Mouse (Mus musculus): Measurements from ENCODE around the gene Khnyn. TPM values are rescaled to one million over a fixed set of nuclear protein-coding genes. Genes with fewer than 3 reads are reported as not detected.
A peak's percentile ranks its signal among the peaks of the same experiment; 100 is the strongest.

Khnyn gene
- polyA plus RNA-seq, 1 experiment from 2014 or later = 7.8 TPM

DNA sequence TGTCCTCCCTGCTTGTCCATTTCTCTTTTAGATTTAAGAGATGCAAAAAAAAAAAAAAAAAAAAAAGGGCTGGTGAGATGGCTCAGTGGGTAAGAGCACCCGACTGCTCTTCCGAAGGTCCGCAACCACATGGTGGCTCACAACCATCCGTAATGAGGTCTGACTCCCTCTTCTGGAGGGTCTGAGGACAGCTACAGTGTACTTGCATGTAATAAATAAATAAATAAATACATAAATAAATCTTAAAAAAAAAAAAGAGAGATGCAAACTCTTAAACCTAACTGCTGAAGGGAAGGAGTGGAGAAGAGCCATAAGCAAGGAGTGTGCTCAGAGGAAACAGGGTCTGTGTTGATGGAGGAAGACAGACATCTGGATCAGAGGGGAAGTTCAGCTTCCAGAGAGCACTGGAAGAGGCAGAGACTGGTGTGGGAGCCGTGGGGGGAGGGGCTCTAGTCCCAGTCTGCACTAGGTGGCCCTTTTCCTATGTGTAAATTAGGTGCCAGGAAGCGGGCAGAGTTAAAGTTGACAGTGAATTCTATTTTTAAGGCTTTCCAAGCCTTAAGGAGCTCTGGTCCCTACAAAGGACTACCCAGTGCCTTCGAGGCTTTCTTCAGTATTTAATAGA is 6.3 kb upstream of the Khnyn start:
- Histone ChIP-seq H3K4me2 (replicated peaks; ENCODE audit: low read depth, low read length) (no peak overlapping the region), H3K4me1 (replicated peaks; ENCODE audit: control insufficient read depth, insufficient read depth, low read length) (no peaks in the 10 kb centered on the region; the same call in 1 of the 2 replicates), H3K9ac (ENCODE audit: low read depth, low read length) (no peak overlapping the region), H3K9me3 (ENCODE audit: control insufficient read depth, low read length) (no peaks in the 10 kb centered on the region), H3K4me3 (ENCODE audit: low read depth, low read length) (no peak overlapping the region), H3K27me3 (ENCODE audit: control insufficient read depth, insufficient read depth, low read length) (no peaks in the 10 kb centered on the region), H3K27ac (ENCODE audit: low read depth, low read length) (no peak overlapping the region), H3K36me3 (ENCODE audit: control insufficient read depth, insufficient read depth, low read length) (no peaks in the 10 kb centered on the region)
- 28% methylated on average over 7 of the region's 7 CpGs for WGBS
- DNase-seq (ENCODE audit: low spot score) (no peak), ATAC-seq (ENCODE audit: low FRiP score) (no peak)

DNA sequence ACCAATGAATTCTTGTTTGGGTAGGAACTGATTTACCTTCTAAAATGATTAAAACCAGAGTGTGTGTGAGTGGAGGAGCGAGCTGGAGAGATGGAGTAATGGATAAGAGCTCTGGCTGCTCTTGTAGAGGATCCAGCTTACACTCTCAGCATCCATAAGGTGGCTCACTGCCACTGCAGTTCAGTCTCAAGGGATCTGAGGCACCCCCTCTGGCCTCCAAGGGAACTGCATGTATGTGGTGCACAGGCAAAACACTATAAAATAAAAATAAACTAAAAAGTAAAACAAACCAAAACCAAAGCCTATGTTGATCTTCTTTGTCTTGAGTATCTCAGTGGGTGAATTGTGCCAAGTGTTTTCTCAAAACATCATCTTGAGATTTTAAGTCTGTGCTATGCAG is 5.1 kb upstream of the Khnyn start:
- no peaks in the 10 kb centered on the region for H3K27me3 ChIP-seq (ENCODE audit: control insufficient read depth, insufficient read depth, low read length)
- H3K4me2 ChIP-seq (replicated peaks; ENCODE audit: low read depth, low read length) = no peak overlapping the region
- 38% methylated on average over 1 of the region's 1 CpGs for WGBS
- DNase-seq (ENCODE audit: low spot score) (peak; percentile 69), ATAC-seq (ENCODE audit: low FRiP score) (no peak)
- no peak overlapping the region for H3K27ac ChIP-seq (ENCODE audit: low read depth, low read length)
- H3K9ac ChIP-seq (ENCODE audit: low read depth, low read length) = no peak overlapping the region
- no peaks in the 10 kb centered on the region for H3K36me3 ChIP-seq (ENCODE audit: control insufficient read depth, insufficient read depth, low read length)
- H3K4me3 ChIP-seq (ENCODE audit: low read depth, low read length) = no peak overlapping the region
- H3K9me3 ChIP-seq (ENCODE audit: control insufficient read depth, low read length) = no peaks in the 10 kb centered on the region
- H3K4me1 ChIP-seq (replicated peaks; ENCODE audit: control insufficient read depth, insufficient read depth, low read length) = no peaks in the 10 kb centered on the region; the same call in 1 of the 2 replicates

DNA sequence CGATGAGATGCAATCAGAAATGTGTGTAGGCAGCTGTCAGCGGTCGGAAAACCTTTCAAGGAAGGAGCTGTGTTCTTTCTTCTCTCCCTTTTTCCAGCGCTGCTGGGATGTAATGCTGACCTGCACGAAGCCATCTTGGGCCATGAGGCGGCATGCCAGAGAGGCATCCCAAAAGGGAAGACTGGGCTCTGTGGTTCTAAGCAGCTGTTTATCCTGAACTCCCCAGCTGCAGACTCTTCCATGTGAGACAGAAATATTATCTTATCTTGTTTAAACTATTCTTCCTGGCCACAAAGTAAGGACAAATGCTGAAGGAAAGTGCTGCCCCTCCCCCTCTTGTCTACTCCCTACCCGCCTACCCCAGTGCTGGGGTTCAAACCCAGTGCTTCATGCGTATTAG is 3.8 kb upstream of the Khnyn start:
- Histone ChIP-seq H3K4me2 (replicated peaks; ENCODE audit: low read depth, low read length) (no peak overlapping the region), H3K4me1 (replicated peaks; ENCODE audit: control insufficient read depth, insufficient read depth, low read length) (no peaks in the 10 kb centered on the region; the same call in 1 of the 2 replicates), H3K9me3 (ENCODE audit: control insufficient read depth, low read length) (no peaks in the 10 kb centered on the region), H3K9ac (ENCODE audit: low read depth, low read length) (no peak overlapping the region), H3K4me3 (ENCODE audit: low read depth, low read length) (no peak overlapping the region), H3K36me3 (ENCODE audit: control insufficient read depth, insufficient read depth, low read length) (no peaks in the 10 kb centered on the region), H3K27ac (ENCODE audit: low read depth, low read length) (no peak overlapping the region), H3K27me3 (ENCODE audit: control insufficient read depth, insufficient read depth, low read length) (no peaks in the 10 kb centered on the region)
- DNase-seq (ENCODE audit: low spot score) = no peak
- no peak for ATAC-seq (ENCODE audit: low FRiP score)
- WGBS = 87% methylated on average over 8 of the region's 8 CpGs

DNA sequence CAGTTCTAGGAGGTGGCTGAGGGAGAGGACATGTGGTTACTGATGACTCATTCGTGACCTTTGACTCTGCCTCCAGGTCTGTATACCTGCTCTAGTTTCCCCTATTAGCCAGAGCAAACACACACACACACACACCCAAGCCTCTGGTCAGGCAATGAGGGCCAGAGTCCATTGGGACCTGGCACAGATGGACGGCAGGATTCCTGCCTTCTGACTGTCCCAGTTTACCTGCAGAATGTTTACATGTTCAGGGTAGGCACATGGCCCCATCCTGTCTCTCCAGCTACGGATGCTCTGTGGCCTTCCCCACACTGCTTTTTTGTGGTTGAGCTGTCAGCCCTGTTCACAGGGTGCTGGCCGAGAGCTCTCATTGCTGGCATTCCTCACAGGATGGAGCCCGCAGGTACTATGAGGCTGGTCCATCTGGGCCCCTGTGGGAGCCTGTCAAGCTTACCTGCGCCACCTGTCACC is 2.5 kb upstream of the Khnyn start:
- Histone ChIP-seq H3K36me3 (ENCODE audit: control insufficient read depth, insufficient read depth, low read length) (no peaks in the 10 kb centered on the region), H3K9me3 (ENCODE audit: control insufficient read depth, low read length) (no peaks in the 10 kb centered on the region), H3K4me1 (replicated peaks; ENCODE audit: control insufficient read depth, insufficient read depth, low read length) (no peaks in the 10 kb centered on the region; the same call in 1 of the 2 replicates), H3K9ac (ENCODE audit: low read depth, low read length) (no peak overlapping the region), H3K4me2 (replicated peaks; ENCODE audit: low read depth, low read length) (no peak overlapping the region), H3K27me3 (ENCODE audit: control insufficient read depth, insufficient read depth, low read length) (no peaks in the 10 kb centered on the region), H3K27ac (ENCODE audit: low read depth, low read length) (no peak overlapping the region), H3K4me3 (ENCODE audit: low read depth, low read length) (no peak overlapping the region)
- ATAC-seq (ENCODE audit: low FRiP score) (no peak), DNase-seq (ENCODE audit: low spot score) (no peak)
- 55% methylated on average over 6 of the region's 6 CpGs for WGBS

DNA sequence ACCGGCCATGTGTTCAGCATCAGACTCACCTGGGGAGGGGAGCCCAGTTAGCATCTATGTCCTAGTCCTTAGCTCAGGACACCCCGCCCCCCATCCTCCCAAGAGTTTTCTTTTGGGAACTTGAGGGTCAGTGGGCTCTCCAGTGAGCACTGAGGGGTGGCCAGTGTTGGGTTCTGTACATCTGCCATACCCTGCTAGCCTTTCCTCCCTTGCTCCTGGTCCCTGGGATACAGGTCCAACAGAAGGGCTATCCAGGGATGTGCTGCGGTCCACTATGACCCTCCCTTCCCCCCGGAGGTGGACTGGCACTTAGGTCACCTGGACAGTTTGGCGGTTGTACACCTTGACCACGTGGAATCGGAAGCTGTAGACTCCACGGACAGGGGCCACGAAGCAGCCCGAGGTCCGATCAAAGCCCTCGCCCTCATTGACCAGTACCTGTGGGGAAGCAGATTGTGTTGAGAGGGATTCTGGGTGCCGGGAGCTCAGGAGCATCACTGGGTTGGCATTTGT is 1.5 kb upstream of the Khnyn start:
- 0 out of 2 replicates have a peak, but pooled peaks cover 1% of the 10 kb centered on the region for H3K36me3 ChIP-seq (ENCODE audit: control insufficient read depth, insufficient read depth, low read length)
- 91% methylated on average over 13 of the region's 13 CpGs for WGBS

DNA sequence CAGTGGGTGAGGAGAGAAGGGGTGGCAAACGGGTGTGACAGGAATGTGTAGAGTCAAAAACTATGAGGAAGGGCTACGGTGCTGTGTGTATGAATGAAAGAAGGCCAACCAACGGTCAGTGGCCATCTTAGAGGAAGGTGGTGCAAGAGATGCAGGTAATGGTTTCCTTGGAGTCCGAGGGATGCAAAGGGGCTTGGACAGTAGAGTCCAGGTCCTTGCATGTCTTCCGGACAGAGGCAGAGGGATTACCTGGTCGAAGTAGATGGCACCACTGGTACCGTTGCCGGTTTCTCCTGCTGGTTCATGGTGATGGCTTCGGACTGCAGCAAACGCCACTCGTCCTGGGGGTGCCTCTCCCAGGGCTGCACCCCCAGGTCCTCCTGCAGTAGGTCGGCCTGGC is 1.1 kb upstream of the Khnyn start:
- Histone ChIP-seq H3K9me3 (ENCODE audit: control insufficient read depth, low read length) (no peaks in the 10 kb centered on the region), H3K9ac (ENCODE audit: low read depth, low read length) (no peak overlapping the region), H3K4me1 (replicated peaks; ENCODE audit: control insufficient read depth, insufficient read depth, low read length) (no peaks in the 10 kb centered on the region; the same call in 1 of the 2 replicates), H3K27me3 (ENCODE audit: control insufficient read depth, insufficient read depth, low read length) (no peaks in the 10 kb centered on the region), H3K4me2 (replicated peaks; ENCODE audit: low read depth, low read length) (no peak overlapping the region), H3K4me3 (ENCODE audit: low read depth, low read length) (no peak overlapping the region), H3K36me3 (ENCODE audit: control insufficient read depth, insufficient read depth, low read length) (0 out of 2 replicates have a peak, but pooled peaks cover 3% of the 10 kb centered on the region), H3K27ac (ENCODE audit: low read depth, low read length) (0 out of 2 replicates have a peak overlapping the region, but pooled peaks have one; percentile 55)
- DNase-seq (ENCODE audit: low spot score) = no peak
- WGBS = 87% methylated on average over 12 of the region's 12 CpGs
- no peak for ATAC-seq (ENCODE audit: low FRiP score)

More for the DNA sequence above, 1.5 kb upstream of the Khnyn start:
- no peak overlapping the region for H3K4me3 ChIP-seq (ENCODE audit: low read depth, low read length)
- no peaks in the 10 kb centered on the region for H3K9me3 ChIP-seq (ENCODE audit: control insufficient read depth, low read length)
- no peak overlapping the region for H3K4me2 ChIP-seq (replicated peaks; ENCODE audit: low read depth, low read length)
- H3K4me1 ChIP-seq (replicated peaks; ENCODE audit: control insufficient read depth, insufficient read depth, low read length) = no peaks in the 10 kb centered on the region; the same call in 1 of the 2 replicates
- ATAC-seq (ENCODE audit: low FRiP score) = no peak
- no peak overlapping the region for H3K27ac ChIP-seq (ENCODE audit: low read depth, low read length)
- no peak for DNase-seq (ENCODE audit: low spot score)
- no peak overlapping the region for H3K9ac ChIP-seq (ENCODE audit: low read depth, low read length)
- no peaks in the 10 kb centered on the region for H3K27me3 ChIP-seq (ENCODE audit: control insufficient read depth, insufficient read depth, low read length)

DNA sequence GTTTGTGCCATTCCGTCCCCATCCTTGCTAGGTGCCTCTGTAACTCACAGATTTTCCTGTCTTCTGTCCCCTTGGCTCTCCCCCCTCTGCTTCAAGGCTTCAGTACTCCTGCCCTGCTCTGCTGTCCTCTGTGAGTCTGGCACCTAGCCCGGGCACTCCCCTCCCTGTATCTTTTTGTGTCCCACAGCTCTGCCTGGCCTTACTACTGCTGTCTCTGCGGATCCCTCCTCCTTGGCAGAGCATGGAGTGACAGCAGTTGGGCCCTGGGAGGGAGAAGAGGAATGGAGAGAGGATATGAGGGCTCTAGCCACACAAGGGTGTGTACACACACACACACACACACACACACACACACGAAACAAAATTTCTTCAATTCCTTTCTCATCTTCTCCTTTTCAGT is 581 bp upstream of the Khnyn start, which contains the start of gene Cbln3:
Cbln3 (minus strand) TSS at position 227 of the 400 bp plus-strand sequence.
- Histone ChIP-seq H3K4me2 (replicated peaks; ENCODE audit: low read depth, low read length) (peak within 1 kb of the TSS; percentile 76), H3K27me3 (ENCODE audit: control insufficient read depth, insufficient read depth, low read length) (no peaks in the 10 kb centered on the region), H3K4me3 (ENCODE audit: low read depth, low read length) (peak within 1 kb of the TSS; percentile 63), H3K27ac (ENCODE audit: low read depth, low read length) (peak within 1 kb of the TSS; percentile 55), H3K36me3 (ENCODE audit: control insufficient read depth, insufficient read depth, low read length) (0 out of 2 replicates have a peak, but pooled peaks cover 3% of the 10 kb centered on the region), H3K4me1 (replicated peaks; ENCODE audit: control insufficient read depth, insufficient read depth, low read length) (no peaks in the 10 kb centered on the region; the same call in 1 of the 2 replicates), H3K9me3 (ENCODE audit: control insufficient read depth, low read length) (no peaks in the 10 kb centered on the region), H3K9ac (ENCODE audit: low read depth, low read length) (peak within 1 kb of the TSS; percentile 81)
- WGBS = 42% methylated on average over 4 of the region's 4 CpGs
- ATAC-seq (ENCODE audit: low FRiP score) = peak; percentile 25; the same call in 1 of the 2 replicates
- no peak for DNase-seq (ENCODE audit: low spot score)

DNA sequence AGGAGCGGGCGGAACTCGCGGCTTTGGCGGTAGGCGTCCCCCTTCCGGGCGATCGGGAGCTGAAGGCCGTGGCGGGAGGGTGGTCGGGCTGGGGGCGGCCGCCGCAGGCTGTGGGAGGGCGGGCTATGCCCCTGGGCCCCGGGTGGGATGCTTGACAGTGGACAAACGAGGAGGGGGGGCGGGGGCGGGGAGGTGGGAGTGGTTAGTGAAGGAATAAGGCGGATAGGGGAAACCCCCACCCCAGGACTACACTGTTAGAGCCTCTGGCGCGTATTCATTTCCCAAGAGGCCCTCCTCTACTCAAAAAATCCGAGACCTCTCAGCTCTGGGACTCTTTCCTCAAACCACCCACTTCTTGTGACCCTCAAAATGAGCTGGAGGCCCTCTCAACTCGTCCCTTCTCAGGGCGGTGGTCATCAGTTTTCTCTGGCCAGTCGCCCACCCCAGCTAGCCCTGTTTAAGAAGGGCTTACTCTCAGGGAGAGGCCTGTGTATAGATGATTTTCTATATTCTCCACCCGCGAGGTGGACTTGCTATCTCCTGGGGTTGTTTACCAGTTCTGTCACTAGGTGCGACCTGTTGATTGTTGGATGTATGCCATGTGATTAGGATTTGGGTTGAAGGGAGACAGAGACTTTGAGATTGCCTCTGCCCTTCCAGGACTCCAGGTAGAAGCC is 505 bp downstream of the Khnyn start:
- Histone ChIP-seq H3K36me3 (ENCODE audit: control insufficient read depth, insufficient read depth, low read length) (peaks cover 10% of the 10 kb centered on the region; the same call in 1 of the 2 replicates), H3K4me3 (ENCODE audit: low read depth, low read length) (peak overlapping the region; percentile 63), H3K4me1 (replicated peaks; ENCODE audit: control insufficient read depth, insufficient read depth, low read length) (no peaks in the 10 kb centered on the region; the same call in 1 of the 2 replicates), H3K4me2 (replicated peaks; ENCODE audit: low read depth, low read length) (peak overlapping the region; percentile 76), H3K27ac (ENCODE audit: low read depth, low read length) (peak overlapping the region; percentile 55), H3K27me3 (ENCODE audit: control insufficient read depth, insufficient read depth, low read length) (no peaks in the 10 kb centered on the region), H3K9me3 (ENCODE audit: control insufficient read depth, low read length) (no peaks in the 10 kb centered on the region), H3K9ac (ENCODE audit: low read depth, low read length) (peak overlapping the region; percentile 81)
- no peak for DNase-seq (ENCODE audit: low spot score)
- 1% methylated on average over 12 of the region's 30 CpGs for WGBS
- ATAC-seq (ENCODE audit: low FRiP score) = peak; percentile 84

All from hindbrain, embryonic 11.5 days (tissue).